Mouse (Mus musculus) thymus, adult 2 months (tissue): Measurements from ENCODE around the gene Hist1h2br.
"Not testable (repeated sequence)": the region's sequence is repeated elsewhere in the genome, so short reads cannot be mapped to it uniquely, and the experiment has no call there.

ENCODE experiments used
- CTCF ChIP-seq: fragments of 200-500 bp; IDR thresholded peaks from 2 replicates; pipeline ENCODE4 v1.5.1; 2012; ENCODE audit warnings: mild to moderate bottlenecking, control low read depth, low read length, moderate library complexity, borderline replicate concordance; ENCODE audit not compliant: control insufficient read depth, poor library complexity, insufficient read depth; ENCODE audit errors: extremely low read depth
- POLR2A ChIP-seq: fragments of 200-500 bp; IDR thresholded peaks from 2 replicates; pipeline ENCODE4 v1.6.1; 2012; ENCODE audit warnings: mild to moderate bottlenecking, low read length, control low read depth, moderate library complexity; ENCODE audit not compliant: control insufficient read depth, poor library complexity, insufficient read depth; ENCODE audit errors: extremely low read depth

GRCm38 (mm10) chr13:21803058-21803457, 30.5 kb upstream of the Hist1h2br start:
- not testable (repeated sequence) for TF ChIP-seq CTCF, POLR2A
